Mouse (Mus musculus) myocyte (in vitro differentiated cells): ENCODE data around the gene Pard3. TPM values are rescaled to one million over a fixed set of nuclear protein-coding genes. Genes with fewer than 3 reads are reported as not detected.

Source experiments
- H3K27me3 ChIP-seq: one replicate; pipeline ENCODE4 v1.6.1; 2011; ENCODE audit not compliant: control insufficient read depth, insufficient read depth, insufficient read length
- H3K36me3 ChIP-seq: one replicate; pipeline ENCODE4 v1.6.1; 2011; ENCODE audit not compliant: control insufficient read depth, insufficient read depth
- H3K4me2 ChIP-seq: one replicate; pipeline ENCODE4 v1.6.1; 2011; ENCODE audit warnings: low read depth, control low read depth
- H3K4me3 ChIP-seq: one replicate; pipeline ENCODE4 v1.5.1; 2011; ENCODE audit warnings: mild to moderate bottlenecking, control low read depth, moderate library complexity
- H3K79me2 ChIP-seq: one replicate; pipeline ENCODE4 v1.6.1; 2011; ENCODE audit not compliant: control insufficient read depth, insufficient read depth
- H3ac ChIP-seq: one replicate; pipeline ENCODE4 v1.6.1; 2011; ENCODE audit not compliant: control insufficient read depth, insufficient read length
- CEBPB ChIP-seq: IDR thresholded peaks from 2 replicates; pipeline ENCODE4 v1.6.1; 2011; ENCODE audit warnings: mild to moderate bottlenecking, moderate library complexity; ENCODE audit not compliant: poor library complexity, insufficient read depth, severe bottlenecking
- E2F4 ChIP-seq: IDR thresholded peaks from one replicate; pipeline ENCODE4 v1.6.1; 2011; ENCODE audit warnings: mild to moderate bottlenecking, control low read depth, moderate library complexity; ENCODE audit not compliant: insufficient read depth
- MAX ChIP-seq: IDR thresholded peaks from one replicate; pipeline ENCODE4 v1.6.1; 2011; ENCODE audit warnings: low read depth, mild to moderate bottlenecking, control low read depth
- MYOD1 ChIP-seq, 3 experiments: IDR thresholded peaks; one replicate each; pipeline ENCODE4 v1.6.1; 2011; ENCODE audit warnings: control low read depth in 2 of 3, low read depth in 2 of 3, mild to moderate bottlenecking in 2 of 3, moderate library complexity in 1 of 3; ENCODE audit not compliant: insufficient read length in 2 of 3, control insufficient read depth in 1 of 3
- MYOG ChIP-seq, 3 experiments: IDR thresholded peaks; one replicate each; pipeline ENCODE4 v1.6.1; 2011; ENCODE audit warnings: control low read depth in 2 of 3, low read depth in 2 of 3, mild to moderate bottlenecking in 2 of 3; ENCODE audit not compliant: insufficient read length in 2 of 3, control insufficient read depth in 1 of 3, insufficient read depth in 1 of 3
- POLR2A ChIP-seq: IDR thresholded peaks from one replicate; pipeline ENCODE4 v1.6.1; 2011; ENCODE audit warnings: low read depth, mild to moderate bottlenecking, control low read depth, moderate library complexity; ENCODE audit not compliant: insufficient read length
- POLR2AphosphoS2 ChIP-seq: IDR thresholded peaks from one replicate; pipeline ENCODE4 v1.6.1; 2011; ENCODE audit warnings: low read depth, control low read depth; ENCODE audit not compliant: insufficient read length
- REST ChIP-seq: IDR thresholded peaks from one replicate; pipeline ENCODE4 v1.6.1; 2011; ENCODE audit warnings: mild to moderate bottlenecking, control low read depth, moderate library complexity; ENCODE audit not compliant: insufficient read depth, insufficient read length
- SRF ChIP-seq: IDR thresholded peaks from one replicate; pipeline ENCODE4 v1.6.1; 2011; ENCODE audit warnings: low read depth; ENCODE audit not compliant: control insufficient read depth, insufficient read length
- TCF12 ChIP-seq: IDR thresholded peaks from one replicate; pipeline ENCODE4 v1.6.1; 2011; ENCODE audit warnings: mild to moderate bottlenecking, control low read depth; ENCODE audit not compliant: poor library complexity, insufficient read depth, severe bottlenecking
- TCF3 ChIP-seq: IDR thresholded peaks from one replicate; pipeline ENCODE4 v1.6.1; 2011; ENCODE audit warnings: low read depth, control low read depth; ENCODE audit not compliant: insufficient read length
- USF1 ChIP-seq: IDR thresholded peaks from one replicate; pipeline ENCODE4 v1.6.1; 2011; ENCODE audit warnings: low read depth, mild to moderate bottlenecking, control low read depth, moderate library complexity
- polyA plus RNA-seq: library from polyadenylated mRNA; unstranded; fragments of >200 nt; fragmentation: generic; extraction: Trizol; gene quantifications from one replicate; pipeline ENCODE4 v1.2.1, GENCODE M21; 2012; ENCODE audit warnings: missing spikeins

The Pard3 gene
- polyA plus RNA-seq, 1 experiment, result 24.3 TPM

DNA sequence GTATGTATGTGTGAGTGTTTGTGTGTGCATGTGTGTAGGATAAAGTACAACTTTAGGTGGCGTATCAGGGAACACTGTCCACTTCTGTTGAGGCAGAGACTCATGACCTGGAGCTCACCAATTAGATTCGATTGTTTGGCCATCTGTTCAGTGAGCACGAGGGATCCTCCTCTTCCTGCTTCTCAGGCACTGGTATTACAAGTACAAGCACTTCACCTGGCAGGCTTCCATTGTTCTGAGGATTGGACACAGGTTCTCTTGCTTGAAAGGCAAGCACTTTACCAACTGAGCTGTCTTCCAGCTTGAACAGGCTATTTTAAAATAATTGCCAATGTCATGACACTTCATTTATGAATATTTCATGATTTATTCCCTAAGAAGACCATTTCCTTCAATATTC is 88.0 kb downstream of the Pard3 start:
- Histone ChIP-seq H3K36me3 (no peaks in the 10 kb centered on the region), H3K27me3 (no peaks in the 10 kb centered on the region), H3K4me2 (no peak overlapping the region), H3ac (no peak overlapping the region), H3K79me2 (peaks cover 80% of the 10 kb centered on the region), H3K4me3 (no peak overlapping the region)
- TF ChIP-seq POLR2A, result no peak

- no peaks in the 10 kb centered on the region for H3K27me3 ChIP-seq
- no peak overlapping the region for H3ac ChIP-seq
- no peak overlapping the region for H3K4me2 ChIP-seq
- no peaks in the 10 kb centered on the region for H3K36me3 ChIP-seq
- H3K4me3 ChIP-seq, result no peak overlapping the region
- TF ChIP-seq MAX (no peak), REST (no peak), TCF3 (no peak), SRF (no peak), CEBPB (no peak), MYOD1 (IDR thresholded peaks at IDR 0.05; ENCODE audit: control insufficient read depth in 1 of 3, insufficient read length in 2 of 3, low read depth in 2 of 3) (no peak), E2F4 (no peak), USF1 (no peak), POLR2AphosphoS2 (no peak), TCF12 (no peak)
- H3K79me2 ChIP-seq, result peaks cover 79% of the 10 kb centered on the region
Observed at GRCm38 (mm10) chr8:127157087-127157486, 93.4 kb downstream of the Pard3 start.

DNA sequence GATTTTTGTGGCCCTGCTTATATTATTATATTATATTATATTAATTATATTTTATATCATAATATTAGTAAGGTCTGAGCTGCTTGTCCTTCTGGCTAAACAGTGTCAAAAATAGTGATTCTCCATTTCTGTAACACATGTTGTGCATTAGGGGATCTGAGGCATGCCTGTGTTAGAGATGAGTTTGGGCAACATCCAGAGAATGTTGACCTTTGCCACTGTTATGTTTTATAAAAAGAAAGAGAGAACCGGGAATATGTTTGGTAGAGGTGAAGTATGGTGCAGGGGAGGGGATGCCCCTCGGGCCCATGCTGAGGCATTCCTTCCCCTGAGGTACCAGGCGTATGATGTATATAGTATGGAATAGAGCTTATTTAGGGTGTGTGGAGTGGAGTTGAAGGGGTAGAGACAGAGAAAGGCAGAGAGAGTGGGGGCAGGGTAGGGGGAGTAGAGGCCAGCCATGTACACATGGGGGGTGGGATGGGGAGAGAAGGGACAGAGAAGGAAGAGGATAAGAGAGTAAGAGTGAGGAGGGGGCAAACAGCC is 95.8 kb downstream of the Pard3 start:
- Histone ChIP-seq H3K4me3 (no peak overlapping the region), H3K79me2 (peaks cover 78% of the 10 kb centered on the region), H3K36me3 (no peaks in the 10 kb centered on the region), H3ac (no peak overlapping the region), H3K4me2 (no peak overlapping the region), H3K27me3 (no peaks in the 10 kb centered on the region)
- TF ChIP-seq POLR2AphosphoS2 (no peak), REST (no peak), MYOG (IDR thresholded peaks at IDR 0.05; ENCODE audit: control insufficient read depth in 1 of 3, insufficient read depth in 1 of 3, insufficient read length in 2 of 3, low read depth in 2 of 3) (no peak), POLR2A (no peak), TCF12 (no peak), SRF (no peak), TCF3 (no peak), MAX (no peak), MYOD1 (IDR thresholded peaks at IDR 0.05; ENCODE audit: control insufficient read depth in 1 of 3, insufficient read length in 2 of 3, low read depth in 2 of 3) (no peak), E2F4 (no peak), CEBPB (no peak), USF1 (no peak)

DNA sequence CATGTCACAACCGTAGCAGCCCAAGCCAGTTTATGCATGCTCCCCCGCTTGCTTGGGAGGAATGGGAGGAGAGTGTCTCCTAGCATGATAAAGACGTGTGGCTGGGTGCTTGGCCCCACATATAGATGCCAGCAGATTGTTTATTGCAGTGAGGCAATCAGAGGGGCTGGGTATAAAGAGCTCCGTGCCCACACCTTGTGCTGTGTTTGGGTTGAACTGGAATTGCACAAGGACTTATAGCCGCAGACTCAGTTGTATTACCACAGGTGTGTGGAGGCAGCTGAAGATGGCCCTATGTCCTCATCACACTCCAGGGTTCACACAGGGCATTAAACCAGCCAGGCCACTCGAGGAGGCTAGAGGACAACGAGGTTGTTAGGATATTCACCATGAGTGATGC is 98.2 kb downstream of the Pard3 start:
- TF ChIP-seq USF1 (no peak), CEBPB (no peak), E2F4 (no peak), TCF12 (no peak), MYOG (IDR thresholded peaks at IDR 0.05; ENCODE audit: control insufficient read depth in 1 of 3, insufficient read depth in 1 of 3, insufficient read length in 2 of 3, low read depth in 2 of 3) (no peak), MAX (no peak), SRF (no peak), POLR2AphosphoS2 (no peak), TCF3 (no peak), REST (no peak), POLR2A (no peak), MYOD1 (IDR thresholded peaks at IDR 0.05; ENCODE audit: control insufficient read depth in 1 of 3, insufficient read length in 2 of 3, low read depth in 2 of 3) (no peak)
- Histone ChIP-seq H3K79me2 (peaks cover 69% of the 10 kb centered on the region), H3K27me3 (no peaks in the 10 kb centered on the region), H3K36me3 (no peaks in the 10 kb centered on the region), H3K4me2 (no peak overlapping the region), H3ac (no peak overlapping the region), H3K4me3 (no peak overlapping the region)

DNA sequence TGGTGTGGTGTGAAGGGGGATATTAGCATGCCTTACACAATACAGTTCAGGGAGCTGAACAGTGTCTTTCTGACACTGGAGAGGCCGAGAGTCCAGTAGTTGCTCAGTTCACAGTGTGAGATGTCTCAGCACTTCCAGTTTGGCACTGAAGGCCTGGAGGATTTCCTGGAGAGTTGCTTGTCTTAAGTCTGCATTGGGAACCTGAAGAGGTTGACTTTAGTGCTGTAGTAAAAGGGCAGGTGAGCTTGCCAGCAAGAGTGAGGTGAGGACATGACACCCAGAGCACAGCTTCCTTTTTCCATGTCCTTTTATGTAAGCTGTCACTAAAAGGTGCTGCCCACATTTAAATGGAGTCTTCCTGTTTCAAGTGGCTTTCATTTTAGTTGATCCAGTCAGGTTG is 99.1 kb downstream of the Pard3 start:
- H3K4me3 ChIP-seq, result no peak overlapping the region
- no peaks in the 10 kb centered on the region for H3K36me3 ChIP-seq
- H3K79me2 ChIP-seq, result peaks cover 60% of the 10 kb centered on the region
- no peak overlapping the region for H3K4me2 ChIP-seq
- no peak for TF ChIP-seq MAX
- TF ChIP-seq MYOD1 (IDR thresholded peaks at IDR 0.05; ENCODE audit: control insufficient read depth in 1 of 3, insufficient read length in 2 of 3, low read depth in 2 of 3), result no peak
- TF ChIP-seq POLR2A, result no peak
- no peak for TF ChIP-seq SRF
- TF ChIP-seq CEBPB, result no peak
- no peak for TF ChIP-seq POLR2AphosphoS2
- TF ChIP-seq E2F4, result no peak
- TF ChIP-seq REST, result no peak
- TF ChIP-seq MYOG (IDR thresholded peaks at IDR 0.05; ENCODE audit: control insufficient read depth in 1 of 3, insufficient read depth in 1 of 3, insufficient read length in 2 of 3, low read depth in 2 of 3), result no peak
- no peak for TF ChIP-seq USF1
- TF ChIP-seq TCF3, result no peak
- TF ChIP-seq TCF12, result no peak
- H3ac ChIP-seq, result no peak overlapping the region
- H3K27me3 ChIP-seq, result no peaks in the 10 kb centered on the region
